Mouse (Mus musculus) cerebral cortex, adult 2 months (tissue): ENCODE measurements around the gene A430033K04Rik.

ENCODE experiments used
- WGBS: fragments of 180-500 bp; shearing (Covaris S2); methylation state at CpG from one replicate; pipeline ENCODE4 v1.1.7; 2018; 5-methylcytosine and 5-hydroxymethylcytosine counted together

The A430033K04Rik gene

DNA sequence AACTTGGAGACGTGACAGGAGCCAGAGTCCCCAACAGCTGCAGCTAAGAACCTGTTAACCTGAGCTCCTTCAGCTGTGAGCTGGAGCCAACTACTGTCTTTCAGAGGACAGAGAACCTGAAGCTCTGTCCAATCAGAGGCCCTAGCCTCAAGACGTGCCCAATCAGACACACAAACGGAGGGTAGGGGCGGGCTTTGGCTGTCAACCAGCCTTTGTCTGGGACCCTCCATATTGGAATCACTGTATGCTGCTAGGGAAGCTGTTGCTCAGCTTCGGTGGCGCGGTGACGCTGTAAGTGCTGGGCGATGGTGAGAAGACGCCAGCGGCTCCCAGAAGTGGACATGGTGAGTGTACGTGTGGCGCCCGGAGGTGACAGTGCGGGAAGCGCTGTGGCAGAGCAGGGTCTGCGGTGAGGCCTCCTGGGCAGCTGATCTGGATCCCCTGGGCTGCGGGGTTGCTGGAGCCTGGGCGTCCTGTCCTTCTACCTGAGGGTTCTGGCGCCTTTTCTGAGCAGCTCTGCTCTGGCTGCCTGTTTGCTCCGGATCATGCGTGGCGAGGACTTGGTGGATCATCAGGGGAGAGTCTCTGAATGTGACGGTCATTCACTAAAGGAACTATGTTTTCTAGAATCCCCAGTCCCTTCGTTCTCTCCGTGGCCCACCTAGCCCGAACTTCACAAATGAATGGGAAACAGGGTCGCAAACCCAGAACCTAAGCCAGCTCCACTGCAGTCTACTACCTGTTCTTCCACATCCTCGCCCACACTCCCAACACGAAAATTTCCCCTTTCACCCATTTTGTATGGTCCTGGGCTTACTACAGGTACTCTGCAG is at the start of gene A430033K04Rik:
Gene A430033K04Rik, plus strand, starts transcription at position 215 of the 833 bp plus-strand sequence.
- under 1% methylated on average over 30 of the region's 30 CpGs for WGBS

DNA sequence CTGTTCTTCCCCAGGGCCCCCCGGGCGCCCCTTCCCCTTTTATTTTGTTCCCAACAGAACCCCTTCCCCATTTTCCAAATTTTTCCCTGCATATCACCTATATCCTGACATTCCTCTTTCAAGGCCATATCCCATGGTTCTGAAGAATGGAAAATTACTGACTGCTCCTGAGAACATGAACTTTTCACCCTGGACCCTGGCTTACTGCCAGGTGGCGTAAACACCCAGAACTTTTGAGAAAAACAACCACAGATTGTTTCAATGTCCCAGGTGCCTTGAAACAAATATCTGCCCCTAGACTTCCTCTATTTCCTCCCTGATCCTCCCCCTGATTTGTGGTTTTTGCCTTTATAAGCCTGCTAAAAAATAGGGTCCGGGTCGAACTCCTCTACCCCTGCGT is 35.3 kb upstream of the A430033K04Rik start:
- 94% methylated on average over 6 of the region's 6 CpGs for WGBS

DNA sequence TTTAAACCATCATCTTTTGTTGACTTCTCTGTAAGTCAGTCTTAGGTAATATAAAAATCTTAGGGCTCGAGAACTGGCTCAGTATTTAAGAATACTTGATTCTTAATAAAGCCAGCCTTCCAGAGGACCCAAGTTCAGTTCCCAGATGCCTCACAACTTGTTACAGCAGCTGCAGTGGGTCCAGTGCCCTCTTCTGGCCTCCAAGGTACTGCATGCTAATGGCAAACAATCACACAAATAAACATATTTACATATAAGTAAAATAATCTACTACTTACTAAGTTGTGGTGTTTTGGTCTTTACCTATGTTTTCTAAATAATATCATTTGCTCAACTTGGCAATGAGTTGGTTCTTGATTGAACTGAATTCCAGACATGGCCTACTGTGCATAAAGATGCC is 4.3 kb upstream of the A430033K04Rik start:
- 100% methylated on average over 1 of the region's 1 CpGs for WGBS

DNA sequence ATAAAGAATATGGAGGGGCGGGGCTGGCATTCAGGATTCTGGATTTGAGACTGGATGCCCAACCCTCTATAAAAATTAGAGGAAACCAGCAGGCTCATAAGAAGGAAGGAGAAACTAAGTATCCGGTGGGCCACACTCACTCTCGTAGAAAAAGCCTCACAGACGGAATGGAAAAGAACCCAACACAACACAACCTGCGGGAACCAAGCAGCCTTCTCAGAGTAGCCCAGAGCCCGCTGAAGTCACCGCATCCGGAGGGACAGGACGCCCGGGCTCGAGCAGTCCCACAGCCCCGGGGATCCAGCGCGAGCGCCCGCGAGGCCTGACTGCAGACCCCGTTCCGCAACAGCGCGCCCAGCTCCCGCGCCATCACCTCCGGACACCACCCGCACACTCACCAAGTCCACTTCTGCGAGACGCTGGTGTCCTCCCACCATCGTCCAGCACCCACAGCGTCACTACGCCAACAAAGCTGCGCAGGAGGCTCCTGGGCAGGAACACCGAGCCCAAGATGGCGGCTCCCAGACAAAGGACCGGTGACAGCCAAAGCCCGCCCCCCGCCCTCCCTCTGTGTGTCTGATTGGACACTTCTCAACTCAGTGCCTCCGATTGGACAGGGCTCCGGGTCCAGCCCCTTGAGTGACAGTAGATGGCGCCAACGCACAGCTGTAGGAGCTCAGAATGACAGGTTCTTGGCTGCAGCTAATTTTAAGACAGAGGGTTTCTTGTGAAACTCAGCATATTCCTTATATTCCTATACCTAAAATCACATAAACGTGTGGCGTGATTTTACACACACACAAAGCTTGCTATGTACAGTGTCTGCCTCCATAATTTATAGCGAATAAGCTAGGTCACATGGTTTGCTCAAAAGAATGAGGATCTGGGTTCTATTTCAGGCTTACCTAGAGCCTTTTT is 3.2 kb upstream of the A430033K04Rik start, which contains the start of gene Zfp68:
Gene Zfp68, minus strand, starts transcription at position 551 of the 918 bp plus-strand sequence.
- WGBS = under 1% methylated on average over 43 of the region's 43 CpGs

DNA sequence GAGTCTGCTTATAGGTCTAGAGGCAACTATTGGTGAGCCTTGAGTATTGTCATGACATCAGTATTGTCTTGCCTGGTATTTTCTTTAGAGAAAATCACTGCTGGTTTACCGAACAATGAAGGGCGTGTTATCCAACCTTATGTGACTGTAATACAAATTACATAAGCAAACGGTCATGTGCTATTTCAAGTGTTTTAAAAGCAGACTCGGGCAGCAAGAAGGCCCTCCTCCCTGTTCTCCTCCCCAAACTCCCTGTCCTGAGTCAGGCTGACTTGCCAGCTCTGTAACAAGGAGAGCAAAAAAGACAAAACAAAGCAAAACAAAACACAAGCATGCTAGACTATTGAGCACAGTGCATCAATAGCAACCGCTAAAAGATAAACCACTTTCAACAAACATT is 1.8 kb upstream of the A430033K04Rik start:
- WGBS = 56% methylated on average over 5 of the region's 5 CpGs

DNA sequence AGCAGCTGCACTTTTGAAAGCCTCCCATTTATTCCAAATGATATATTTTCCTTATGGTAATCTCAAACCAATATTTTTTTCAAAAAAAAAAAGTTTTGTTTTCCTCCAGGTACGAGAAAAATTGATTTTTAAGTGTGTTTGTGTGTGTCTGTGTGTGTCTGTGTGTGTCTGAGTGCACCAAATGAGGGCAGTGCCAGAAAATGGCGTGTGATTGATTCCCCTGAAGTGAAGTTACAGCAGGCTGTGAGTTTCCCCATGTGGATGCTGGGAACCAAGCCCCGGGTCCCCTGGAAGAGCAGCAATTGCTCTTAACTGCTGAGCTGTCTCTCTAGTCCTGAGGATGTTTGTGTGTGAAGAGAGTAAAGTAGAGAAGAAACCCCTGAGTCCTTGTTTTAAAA is 818 bp downstream of the A430033K04Rik start:
- WGBS = 11% methylated on average over 3 of the region's 3 CpGs

DNA sequence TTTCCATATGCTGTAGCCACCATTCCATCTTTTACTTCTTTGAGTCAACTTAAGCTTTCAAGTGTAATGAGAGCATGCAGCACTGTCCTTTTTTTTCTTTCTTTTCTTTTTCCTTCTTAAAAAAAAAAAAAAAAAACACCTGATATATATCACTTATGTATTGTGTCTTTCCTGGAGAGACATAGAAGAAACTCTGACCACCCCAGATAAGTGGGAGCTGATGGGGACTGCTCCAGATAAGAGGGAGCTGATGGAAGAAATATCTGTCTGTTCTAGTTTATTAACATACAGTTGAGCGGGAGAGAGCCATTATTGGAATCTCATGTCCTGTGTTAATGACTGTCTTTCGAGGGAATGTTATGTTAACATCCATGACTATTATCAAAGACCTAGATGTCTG is 13.8 kb downstream of the A430033K04Rik start:
- 94% methylated on average over 2 of the region's 2 CpGs for WGBS

DNA sequence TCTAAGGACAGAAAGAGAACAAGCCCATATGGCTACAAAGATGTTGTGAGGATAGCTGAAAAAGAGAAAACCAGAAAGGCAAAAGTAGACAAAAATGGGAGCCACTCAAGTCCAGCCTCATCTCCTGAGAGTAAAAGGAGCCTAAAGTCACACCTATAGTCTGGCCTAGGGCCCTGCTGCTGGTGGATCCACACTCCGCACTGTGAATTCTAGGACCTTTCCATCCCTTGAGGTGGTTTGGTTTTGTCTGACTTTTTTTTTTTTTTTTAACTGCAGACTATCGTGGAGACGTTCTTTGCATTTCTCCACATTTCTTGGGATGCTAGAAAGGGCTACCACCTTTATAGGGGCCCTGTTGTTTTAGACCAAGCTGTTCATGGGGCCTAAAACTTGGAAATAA is 18.4 kb downstream of the A430033K04Rik start:
- 84% methylated on average over 3 of the region's 3 CpGs for WGBS

DNA sequence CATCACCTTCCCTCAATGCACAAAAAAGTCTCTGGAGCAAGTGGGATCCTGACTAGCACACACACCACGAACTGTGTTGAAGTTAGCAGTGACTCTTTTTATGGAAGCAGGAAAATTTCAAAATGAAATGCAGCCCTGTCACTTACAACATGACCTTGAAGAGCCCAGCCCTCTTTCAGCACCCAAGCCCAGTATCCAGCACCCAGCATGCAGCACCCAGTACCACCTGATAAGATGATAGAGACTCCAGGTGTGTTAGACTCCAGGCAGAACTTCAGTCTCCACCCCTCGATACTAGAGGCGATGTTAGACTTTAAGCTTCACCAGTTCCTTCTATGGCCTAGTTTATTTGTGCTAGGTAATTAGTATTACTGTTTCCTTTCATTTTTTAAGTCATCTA is 19.1 kb downstream of the A430033K04Rik start:
- WGBS = 95% methylated on average over 3 of the region's 3 CpGs

DNA sequence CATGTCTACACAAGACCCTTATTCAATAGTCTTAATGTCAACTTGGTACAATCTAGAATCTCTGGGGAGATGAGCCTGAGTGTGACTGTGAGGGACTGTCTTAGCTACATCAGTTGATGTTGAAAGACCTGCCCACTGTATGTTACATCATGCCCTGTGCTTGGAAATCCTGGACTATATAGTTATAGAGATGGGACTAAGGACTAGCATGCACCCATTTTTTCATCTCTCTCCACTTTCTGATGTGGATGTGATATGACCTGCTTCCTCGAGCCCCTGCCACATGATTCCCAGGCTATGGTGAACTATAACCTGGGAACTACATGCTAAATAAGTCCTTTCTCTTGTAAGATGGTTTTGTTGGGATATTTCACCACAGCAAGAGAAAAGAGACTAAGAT is 30.3 kb downstream of the A430033K04Rik start:
- WGBS = 97% methylated on average over 1 of the region's 1 CpGs

DNA sequence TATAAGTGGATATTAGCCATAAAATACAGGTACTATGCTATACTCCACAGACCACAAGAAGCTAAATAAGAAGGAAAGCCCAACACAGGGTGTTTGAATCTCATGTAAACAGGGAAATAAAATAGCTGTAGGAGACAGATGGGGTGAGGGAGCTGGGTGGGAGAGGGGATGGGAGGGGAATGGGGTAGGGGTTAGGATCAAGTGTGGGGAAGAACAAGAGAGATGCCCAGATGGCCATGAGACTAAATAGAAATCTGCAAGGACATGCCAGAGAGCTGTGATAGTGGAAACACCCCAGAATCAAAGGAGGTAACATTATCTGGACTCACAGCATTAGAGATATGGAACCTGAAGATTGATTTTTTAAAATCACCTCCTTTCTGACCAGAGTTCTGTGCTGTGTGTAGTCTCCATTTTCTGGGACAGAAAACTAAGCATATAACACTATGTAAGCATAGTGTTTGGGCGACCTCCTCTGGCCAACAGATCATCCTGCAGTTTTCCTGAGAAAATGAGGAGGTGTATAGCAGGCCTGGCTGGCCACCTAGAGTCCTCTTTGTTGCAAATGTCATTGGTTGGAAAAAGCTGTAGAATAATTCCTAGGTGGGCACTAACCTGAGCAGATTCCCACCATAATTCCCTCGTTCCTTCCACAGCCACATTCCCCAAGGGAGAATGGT is 34.0 kb downstream of the A430033K04Rik start:
- WGBS = 20% methylated on average over 2 of the region's 2 CpGs

DNA sequence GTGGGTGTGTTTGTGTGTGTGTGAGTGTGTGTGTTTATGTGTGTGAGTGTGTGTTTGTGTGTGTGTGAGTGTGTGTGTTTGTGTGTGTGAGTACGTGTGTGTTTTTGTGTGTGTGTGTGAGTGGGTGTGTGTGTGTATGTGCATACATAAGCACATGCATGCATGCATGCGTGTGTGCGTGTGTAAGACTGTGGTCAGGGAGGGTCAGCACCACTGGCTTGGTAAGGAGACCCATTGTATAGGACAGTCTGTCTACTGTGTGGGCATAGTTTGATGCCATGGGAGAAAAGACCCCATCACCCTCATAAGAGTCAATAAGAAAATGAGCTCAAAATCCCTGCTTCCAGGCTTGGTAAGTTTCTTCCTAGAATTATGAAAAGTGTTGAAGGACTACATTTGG is 34.7 kb downstream of the A430033K04Rik start:
- 83% methylated on average over 3 of the region's 3 CpGs for WGBS

DNA sequence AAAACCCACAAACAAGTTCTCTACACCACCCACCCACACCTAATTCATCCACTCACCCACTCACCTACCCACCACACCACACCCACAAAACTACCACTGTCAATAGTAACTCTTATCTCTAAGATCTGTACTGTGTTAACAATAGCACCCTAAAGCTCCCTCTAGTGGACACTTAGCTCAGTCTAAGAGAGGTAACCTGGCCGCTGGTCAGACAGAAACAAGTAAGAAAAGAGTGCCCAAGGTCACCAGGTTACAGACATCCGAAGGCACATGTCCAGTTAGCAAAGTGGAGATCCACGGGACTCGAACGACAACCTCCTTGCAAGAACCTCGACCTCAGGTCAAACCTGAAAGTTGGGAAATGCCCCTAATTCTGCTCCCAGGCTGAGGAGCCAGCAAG is 35.2 kb downstream of the A430033K04Rik start:
- 31% methylated on average over 6 of the region's 6 CpGs for WGBS

DNA sequence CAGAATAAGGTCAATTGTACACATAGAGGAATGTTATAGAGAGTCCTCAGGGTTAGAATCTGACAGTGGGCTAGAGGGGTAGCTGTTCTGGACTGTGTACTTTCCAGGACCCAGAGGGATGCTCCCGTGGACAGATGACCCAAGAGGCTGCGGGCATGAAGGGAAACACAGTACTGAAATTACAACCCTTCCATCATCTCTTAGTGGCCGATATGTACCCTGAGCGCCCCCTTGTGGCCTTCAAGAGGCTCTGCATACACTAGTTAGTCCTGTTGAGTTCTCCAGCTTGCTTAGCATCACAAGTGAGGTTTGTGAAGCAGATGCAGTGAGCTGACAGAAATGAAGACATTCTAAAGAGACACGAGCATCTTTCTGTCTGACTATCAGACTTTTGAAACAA is 36.3 kb downstream of the A430033K04Rik start:
- WGBS = 7% methylated on average over 5 of the region's 5 CpGs

DNA sequence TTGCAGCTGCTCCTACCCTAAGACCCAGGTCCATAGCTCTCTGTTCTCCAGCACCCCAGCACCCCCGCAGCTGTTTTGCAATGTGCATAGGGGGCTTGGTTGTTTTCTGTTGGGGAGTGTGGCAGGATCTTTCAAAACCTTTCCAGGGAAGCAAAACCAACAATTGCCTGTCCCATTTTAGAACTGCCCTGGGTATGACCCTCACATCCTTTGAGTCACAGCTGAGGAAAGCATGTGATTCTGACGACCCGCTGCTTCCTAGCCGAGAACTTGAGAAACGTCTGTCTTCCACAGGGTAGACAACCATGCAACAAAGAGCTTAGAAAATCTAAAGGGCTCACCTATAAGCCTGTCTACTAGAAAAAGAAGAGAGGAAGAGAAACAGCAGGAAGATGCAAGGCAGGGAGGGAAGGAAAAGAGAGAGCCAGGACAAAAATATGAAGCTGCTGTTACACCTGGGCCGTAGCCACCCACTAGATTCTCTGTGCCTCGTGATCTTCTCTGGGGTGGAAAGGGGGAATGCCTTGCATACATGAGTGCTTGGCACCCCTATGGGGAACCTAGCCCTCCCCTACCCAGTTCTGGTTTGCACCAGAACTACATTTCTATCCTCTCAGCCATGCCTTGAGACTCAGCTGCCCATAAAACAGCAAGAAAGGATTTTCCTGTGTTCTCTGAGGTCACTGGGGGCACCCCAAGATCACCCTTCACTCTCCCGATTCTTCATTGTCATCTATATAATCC is 60.5 kb downstream of the A430033K04Rik start:
- 70% methylated on average over 8 of the region's 8 CpGs for WGBS

DNA sequence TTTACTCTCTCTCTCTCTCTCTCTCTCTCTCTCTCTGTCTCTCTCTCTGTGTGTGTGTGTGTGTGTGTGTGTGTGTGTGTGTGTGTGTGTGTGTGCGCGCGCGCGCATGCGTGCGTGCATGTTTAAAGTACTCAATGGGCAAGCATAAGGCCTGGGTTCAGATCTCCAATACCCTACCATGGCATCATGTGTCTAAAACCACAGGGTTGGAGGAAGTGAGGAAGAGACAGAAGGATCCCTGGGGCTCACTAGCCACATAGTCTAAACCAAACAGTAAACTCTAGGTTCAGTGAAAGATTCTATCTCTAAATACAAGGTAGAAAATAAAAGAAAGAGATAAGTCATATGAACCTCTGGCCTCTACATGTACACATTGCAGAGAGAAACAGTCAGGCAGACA is 61.2 kb downstream of the A430033K04Rik start:
- WGBS = 100% methylated on average over 7 of the region's 7 CpGs

DNA sequence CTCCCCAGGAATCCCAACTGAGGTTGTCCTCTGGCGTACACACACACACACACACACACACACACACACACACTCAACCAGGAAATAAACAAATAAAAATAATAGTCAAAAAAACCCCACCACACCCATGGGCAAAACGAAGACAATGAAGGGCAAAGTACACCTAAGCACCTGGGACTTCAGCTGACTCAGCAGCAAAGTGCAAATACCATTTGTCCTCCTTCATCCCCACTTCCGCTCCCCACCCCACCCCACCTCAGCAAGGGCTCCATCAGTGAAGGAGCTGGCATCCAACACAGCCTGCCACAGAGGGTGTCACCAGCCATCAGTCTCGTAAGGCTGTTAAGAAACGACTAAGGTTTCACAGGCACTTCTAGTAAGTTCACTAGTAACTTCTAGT is 64.8 kb downstream of the A430033K04Rik start:
- WGBS = 88% methylated on average over 5 of the region's 5 CpGs

DNA sequence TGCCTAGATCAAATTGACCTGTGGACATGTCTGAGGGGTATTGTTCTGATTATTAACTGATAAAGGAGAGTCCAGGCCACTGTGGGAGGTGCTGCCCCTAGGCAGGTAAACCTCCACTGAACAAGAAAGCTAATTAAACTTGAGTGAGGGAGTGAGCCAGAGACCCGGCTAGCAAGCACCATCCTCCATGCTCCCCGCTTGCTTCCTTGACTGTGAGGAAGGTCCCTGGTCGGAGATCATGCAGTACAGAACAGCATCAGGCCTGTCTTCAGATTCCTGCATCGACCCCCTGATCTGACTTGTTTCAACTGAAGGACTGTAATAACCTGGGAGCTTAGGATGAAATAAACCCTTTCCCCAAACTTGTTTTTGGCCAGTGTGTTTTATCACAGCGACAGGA is 66.6 kb downstream of the A430033K04Rik start:
- WGBS = 69% methylated on average over 5 of the region's 5 CpGs

DNA sequence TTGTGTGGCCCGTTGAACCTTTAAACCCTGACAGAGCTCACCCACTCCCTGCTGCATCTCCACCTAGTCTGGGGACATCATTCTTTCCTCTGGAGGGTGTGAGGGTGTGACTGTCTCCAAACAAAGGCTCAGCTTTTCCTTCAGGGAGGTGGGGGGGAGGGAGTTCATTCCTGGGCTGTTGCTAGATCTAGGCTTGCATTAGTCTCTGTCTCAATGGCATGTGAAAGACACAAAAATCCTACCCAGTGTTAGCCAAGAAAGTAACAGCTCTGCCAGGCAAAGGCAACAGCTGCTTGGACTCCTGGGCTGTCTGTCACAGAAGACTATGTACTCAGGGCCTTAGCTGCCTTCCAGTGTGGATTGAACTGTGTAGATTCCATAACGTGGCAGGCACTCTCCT is 71.4 kb downstream of the A430033K04Rik start:
- WGBS = 55% methylated on average over 2 of the region's 2 CpGs

DNA sequence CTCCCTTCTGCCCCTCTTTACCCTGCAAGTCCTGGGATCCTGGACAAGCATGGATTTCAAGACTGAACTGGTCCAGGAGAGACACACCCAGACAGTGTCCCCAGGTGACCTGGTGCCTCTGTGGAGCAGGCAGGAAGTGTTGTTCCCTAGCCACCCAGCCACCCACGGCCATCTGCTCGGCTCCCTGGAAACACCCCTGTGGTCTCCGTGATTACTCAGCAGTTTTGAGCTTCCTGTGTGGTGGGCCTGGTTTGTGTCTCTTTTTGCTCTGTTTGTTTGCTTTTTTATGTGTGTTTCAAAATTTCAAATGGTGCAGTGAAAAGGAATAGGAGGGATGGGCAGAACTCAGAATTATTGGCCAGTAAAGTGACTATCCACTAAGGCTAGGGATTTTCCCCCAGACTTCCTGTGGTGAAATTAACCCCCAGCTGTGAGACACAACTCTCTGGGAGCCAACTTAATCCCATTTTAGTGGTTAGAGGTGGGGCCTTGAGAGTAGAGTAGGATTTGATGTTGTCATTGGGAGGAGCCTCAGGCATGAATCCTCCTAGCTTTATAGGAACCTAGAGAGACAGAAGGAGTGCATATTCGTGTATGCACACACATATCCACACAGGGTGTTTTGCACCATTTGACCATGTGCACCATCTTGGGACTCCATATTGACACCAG is 72.0 kb downstream of the A430033K04Rik start:
- WGBS = 40% methylated on average over 4 of the region's 4 CpGs

DNA sequence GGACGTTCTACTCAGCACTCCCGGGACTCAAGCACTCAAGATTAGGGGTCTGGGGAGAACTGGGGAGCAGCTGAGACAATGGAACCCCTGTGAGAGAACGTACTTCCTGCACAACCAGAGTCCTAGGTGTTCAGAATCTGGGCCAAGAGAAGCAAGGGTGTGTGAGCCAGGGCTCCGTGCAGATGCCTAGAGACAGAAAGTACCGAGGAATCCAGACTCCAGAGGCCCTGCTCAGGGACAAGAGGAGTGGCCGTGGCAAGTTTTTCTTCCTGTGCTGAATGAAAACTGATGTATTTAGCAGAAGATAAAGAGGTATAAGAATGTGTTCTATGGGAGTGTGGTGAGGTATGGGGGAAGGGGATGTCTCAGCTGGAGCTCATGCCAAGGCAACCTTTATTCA is 74.8 kb downstream of the A430033K04Rik start:
- WGBS = 74% methylated on average over 6 of the region's 6 CpGs
